In the genomic region with DNA sequence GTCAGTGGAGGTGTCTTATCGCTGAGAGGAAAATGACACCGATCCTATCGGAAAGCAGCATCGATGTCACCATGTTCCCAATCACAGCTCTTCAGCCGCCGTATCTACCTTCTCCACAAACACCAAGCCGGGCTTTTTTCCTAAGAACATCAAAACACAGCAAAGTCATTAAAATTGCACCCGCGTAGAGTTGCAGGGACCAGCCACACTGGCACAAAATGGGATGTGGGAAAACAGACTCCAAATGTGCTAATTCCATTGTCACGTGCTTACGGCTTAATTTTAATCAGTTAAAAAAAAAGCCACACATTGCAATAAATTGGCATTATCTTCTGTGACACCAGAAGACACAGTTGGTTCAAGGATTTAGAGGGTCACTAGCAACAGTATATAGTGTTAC, we compare ENCODE assay signal across 12 mouse cellular contexts.
"Had no signal": no experiment of that assay in that cellular context is flagged by ENCODE, and none has a peak within 500 bp of the region (broad histone marks: within the 10 kb centered on the region; RNA-seq: fewer than 3 reads in every experiment).

No protein-coding gene starts in this region.

- H3K4me3 ChIP-seq: limb, embryonic 12.5 days had no signal

- H3K27me3 ChIP-seq: limb, embryonic 12.5 days had no signal

- DNase-seq: kidney, adult 8-10 months; kidney, postnatal 25 days; layer of hippocampus, adult 9-11 months; liver; lung, adult 18-20 months; right cerebral cortex, postnatal 4 days; spleen, adult 18-20 months; thymus, adult 18-20 months; thymus, postnatal 14 days had no signal

- H3K36me3 ChIP-seq: limb, embryonic 12.5 days had no signal

- H3K9ac ChIP-seq: limb, embryonic 12.5 days; liver, embryonic 14.5 days had no signal

- H3K4me2 ChIP-seq: limb, embryonic 12.5 days had no signal

- ATAC-seq: intestine, postnatal 0 days had no signal

- H3K9me3 ChIP-seq: limb, embryonic 12.5 days had no signal

- H3K27ac ChIP-seq: limb, embryonic 12.5 days; liver, embryonic 14.5 days had no signal
